Mouse (Mus musculus) CD8-positive naive resting alpha-beta T cell, adult 2 months (primary cell): ENCODE results near the gene Mcfd2.
"Not testable (repeated sequence)": the region's sequence is repeated elsewhere in the genome, so short reads cannot be mapped to it uniquely, and the experiment has no call there.

Source experiments
- DNase-seq, 2 experiments: peaks; one replicate each; pipeline ENCODE4 v3.0.0; 2022; ENCODE audit warnings: low read depth in 2 of 2, low spot score in 2 of 2

The Mcfd2 gene

GRCm38 (mm10) chr17:87265792-87266186 is at the start of gene Mcfd2:
TSS of gene Mcfd2 (minus strand) at chr17:87265935.
- DNase-seq, result peak; percentile 90

GRCm38 (mm10) chr17:87315021-87315531 is 49.3 kb upstream of the Mcfd2 start:
- DNase-seq, result peak; percentile 81 to 91

GRCm38 (mm10) chr17:87314530-87314946 is 48.8 kb upstream of the Mcfd2 start:
- peak; percentile 26 to 52 for DNase-seq

- DNase-seq, result no peak
These were observed 48.4 kb upstream of the Mcfd2 start for GRCm38 (mm10) chr17:87314121-87314520.

- no peak for DNase-seq
These were observed 47.5 kb upstream of the Mcfd2 start for GRCm38 (mm10) chr17:87312924-87313870.

GRCm38 (mm10) chr17:87312351-87312750 is 46.6 kb upstream of the Mcfd2 start:
- no peak for DNase-seq

GRCm38 (mm10) chr17:87310497-87310896 is 44.8 kb upstream of the Mcfd2 start:
- no peak for DNase-seq

GRCm38 (mm10) chr17:87309073-87309788 is 43.5 kb upstream of the Mcfd2 start:
- DNase-seq, result no peak

GRCm38 (mm10) chr17:87306746-87307145 is 41.0 kb upstream of the Mcfd2 start:
- DNase-seq, result no peak

- DNase-seq, result no peak
These were observed 39.3 kb upstream of the Mcfd2 start for GRCm38 (mm10) chr17:87305065-87305464.

GRCm38 (mm10) chr17:87304151-87304894 is 38.6 kb upstream of the Mcfd2 start:
- no peak for DNase-seq

- DNase-seq, result no peak
These were observed 36.5 kb upstream of the Mcfd2 start for GRCm38 (mm10) chr17:87302014-87302794.

GRCm38 (mm10) chr17:87301607-87302006 is 35.9 kb upstream of the Mcfd2 start:
- not testable (repeated sequence) for DNase-seq

- no peak for DNase-seq
These were observed 34.6 kb upstream of the Mcfd2 start for GRCm38 (mm10) chr17:87300340-87300739.

- DNase-seq, result peak; percentile 30 to 49
These were observed 33.2 kb upstream of the Mcfd2 start for GRCm38 (mm10) chr17:87298944-87299343.

GRCm38 (mm10) chr17:87296701-87297100 is 31.0 kb upstream of the Mcfd2 start:
- DNase-seq, result not testable (repeated sequence)

GRCm38 (mm10) chr17:87295738-87296137 is 30.0 kb upstream of the Mcfd2 start:
- DNase-seq, result no peak

GRCm38 (mm10) chr17:87293125-87293524 is 27.4 kb upstream of the Mcfd2 start:
- no peak for DNase-seq

GRCm38 (mm10) chr17:87291782-87292181 is 26.0 kb upstream of the Mcfd2 start:
- no peak for DNase-seq

- DNase-seq, result no peak
These were observed 25.3 kb upstream of the Mcfd2 start for GRCm38 (mm10) chr17:87291037-87291436.
